Mouse (Mus musculus) CH12.LX (cell line): ENCODE data around the gene Fam114a2.

Source experiments
- CHD1 ChIP-seq: IDR thresholded peaks from 2 replicates; pipeline ENCODE4 v1.6.1; 2012; ENCODE audit warnings: low read depth, low read length, improper control_type of control experiment, inconsistent platforms
- CHD2 ChIP-seq: IDR thresholded peaks from 2 replicates; pipeline ENCODE4 v1.6.1; 2011; ENCODE audit warnings: low read length, improper control_type of control experiment
- CTCF ChIP-seq, 2 experiments: IDR thresholded peaks in 1 of 2; conservative IDR thresholded peaks in 1 of 2; 2 replicates each; pipeline ENCODE4 v1.5.1; 2011 to 2012; ENCODE audit warnings: low read depth in 2 of 2, low read length in 2 of 2, improper control_type of control experiment in 1 of 2, inconsistent platforms in 1 of 2, mild to moderate bottlenecking in 1 of 2, moderate library complexity in 1 of 2
- ELF1 ChIP-seq: IDR thresholded peaks from 2 replicates; pipeline ENCODE4 v1.6.1; 2014; ENCODE audit warnings: low read depth, mild to moderate bottlenecking, inconsistent platforms, low read length, improper control_type of control experiment
- EP300 ChIP-seq: IDR thresholded peaks from 2 replicates; pipeline ENCODE4 v1.6.1; 2011; ENCODE audit warnings: low read length, improper control_type of control experiment
- JUND ChIP-seq: conservative IDR thresholded peaks from 2 replicates; pipeline ENCODE4 v1.6.1; 2011; ENCODE audit warnings: low read depth, low read length, improper control_type of control experiment
- KAT2A ChIP-seq: IDR thresholded peaks from 2 replicates; pipeline ENCODE4 v1.6.1; 2012; ENCODE audit warnings: low read length, improper control_type of control experiment, inconsistent platforms; ENCODE audit not compliant: insufficient replicate concordance
- MAX ChIP-seq: IDR thresholded peaks from 2 replicates; pipeline ENCODE4 v1.6.1; 2011; ENCODE audit warnings: low read length, improper control_type of control experiment
- MEF2A ChIP-seq: IDR thresholded peaks from 2 replicates; pipeline ENCODE4 v1.6.1; 2014; ENCODE audit warnings: low read depth, mild to moderate bottlenecking, inconsistent platforms, low read length, improper control_type of control experiment, borderline replicate concordance
- POLR2A ChIP-seq: IDR thresholded peaks from 2 replicates; pipeline ENCODE4 v1.6.1; 2011; ENCODE audit warnings: low read depth, mild to moderate bottlenecking, improper control_type of control experiment, low read length
- POLR2AphosphoS2 ChIP-seq: IDR thresholded peaks from 2 replicates; pipeline ENCODE4 v1.6.1; 2011; ENCODE audit warnings: low read depth, low read length, improper control_type of control experiment
- RAD21 ChIP-seq: IDR thresholded peaks from 2 replicates; pipeline ENCODE4 v1.6.1; 2011; ENCODE audit warnings: low read depth, mild to moderate bottlenecking, low read length, improper control_type of control experiment, moderate library complexity
- SMC3 ChIP-seq: IDR thresholded peaks from 2 replicates; pipeline ENCODE4 v1.6.1; 2011; ENCODE audit warnings: low read depth, low read length, improper control_type of control experiment
- ZNF384 ChIP-seq: IDR thresholded peaks from 2 replicates; pipeline ENCODE4 v1.6.1; 2012; ENCODE audit warnings: low read depth, low read length, improper control_type of control experiment, inconsistent platforms

DNA sequence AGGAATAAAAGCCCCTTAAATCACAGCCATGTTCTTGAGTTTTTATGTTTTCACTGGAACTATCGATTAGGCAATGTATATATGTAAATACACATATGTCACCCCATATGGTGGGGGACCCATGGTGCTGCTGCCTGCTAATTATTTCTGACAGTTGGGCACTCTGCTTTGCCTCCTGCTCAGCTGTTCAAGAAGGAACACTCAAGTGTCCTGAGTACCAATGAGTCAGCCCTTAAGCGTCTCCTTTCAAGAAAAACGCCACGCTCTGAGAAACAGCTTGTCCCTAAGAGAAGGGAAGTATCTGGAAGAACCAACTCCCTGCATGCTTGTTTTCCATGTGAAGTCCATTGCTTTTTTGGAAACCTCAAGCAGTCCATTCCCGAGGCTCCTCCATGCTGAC lies 17.5 kb upstream of the Fam114a2 start:
- TF ChIP-seq JUND (no peak), CTCF (conservative IDR thresholded peaks at IDR 0.05 in 1 of 2, IDR thresholded peaks at IDR 0.05 in 1 of 2; ENCODE audit: low read depth in 2 of 2, low read length in 2 of 2) (no peak), ELF1 (no peak), RAD21 (no peak), CHD2 (no peak), POLR2A (no peak), POLR2AphosphoS2 (no peak), MAX (no peak), SMC3 (no peak), ZNF384 (no peak), EP300 (no peak), CHD1 (no peak), KAT2A (no peak), MEF2A (no peak)
